Mouse (Mus musculus) brain, embryonic 14.5 days (tissue): ENCODE data around the gene Dpp6.

Experiments used
- CTCF ChIP-seq: fragments of 200-500 bp; IDR thresholded peaks from 2 replicates; pipeline ENCODE4 v1.5.1; 2012; ENCODE audit warnings: inconsistent platforms, mild to moderate bottlenecking, moderate library complexity, borderline replicate concordance; ENCODE audit not compliant: insufficient read depth, insufficient read length; ENCODE audit errors: extremely low read depth
- POLR2A ChIP-seq: fragments of 200-500 bp; IDR thresholded peaks from 2 replicates; pipeline ENCODE4 v1.6.1; 2012; ENCODE audit warnings: mild to moderate bottlenecking, inconsistent platforms, borderline replicate concordance; ENCODE audit not compliant: poor library complexity, insufficient read depth, insufficient read length, severe bottlenecking; ENCODE audit errors: extremely low read depth

DNA sequence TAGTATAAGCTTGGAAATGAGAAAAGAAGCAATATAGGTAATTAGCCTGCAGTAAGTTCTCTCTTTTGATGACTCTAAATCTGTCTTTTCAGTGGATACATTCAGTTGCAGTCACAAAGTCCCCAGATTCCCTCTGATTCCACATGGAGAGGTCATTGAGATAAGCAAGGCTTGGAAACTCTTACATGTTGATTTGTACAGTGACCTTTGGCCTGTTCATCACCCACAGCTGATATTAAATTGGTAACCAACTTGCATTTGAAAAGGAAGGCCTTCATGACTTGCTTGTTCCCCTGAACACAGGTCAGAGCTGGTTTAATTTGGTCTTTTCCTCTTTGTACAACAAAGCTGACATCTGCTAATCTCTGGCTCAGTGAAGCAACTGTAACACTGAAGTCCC lies 434.4 kb downstream of the Dpp6 start:
- TF ChIP-seq CTCF (no peak), POLR2A (no peak)
